Mouse (Mus musculus) kidney, adult 18-20 months (tissue): Measurements from ENCODE around the gene Atl1.

Experiments
- DNase-seq: peaks from one replicate; pipeline ENCODE4 v3.0.0; 2021

The Atl1 gene

GRCm38 (mm10) chr12:69892371-69893251, at the start of gene Atl1, which contains the start of gene Map4k5:
Gene Atl1, plus strand, starts transcription at chr12:69892614.
Gene Map4k5, minus strand, starts transcription at chr12:69893200.
- DNase-seq, result peak; percentile 90

DNA sequence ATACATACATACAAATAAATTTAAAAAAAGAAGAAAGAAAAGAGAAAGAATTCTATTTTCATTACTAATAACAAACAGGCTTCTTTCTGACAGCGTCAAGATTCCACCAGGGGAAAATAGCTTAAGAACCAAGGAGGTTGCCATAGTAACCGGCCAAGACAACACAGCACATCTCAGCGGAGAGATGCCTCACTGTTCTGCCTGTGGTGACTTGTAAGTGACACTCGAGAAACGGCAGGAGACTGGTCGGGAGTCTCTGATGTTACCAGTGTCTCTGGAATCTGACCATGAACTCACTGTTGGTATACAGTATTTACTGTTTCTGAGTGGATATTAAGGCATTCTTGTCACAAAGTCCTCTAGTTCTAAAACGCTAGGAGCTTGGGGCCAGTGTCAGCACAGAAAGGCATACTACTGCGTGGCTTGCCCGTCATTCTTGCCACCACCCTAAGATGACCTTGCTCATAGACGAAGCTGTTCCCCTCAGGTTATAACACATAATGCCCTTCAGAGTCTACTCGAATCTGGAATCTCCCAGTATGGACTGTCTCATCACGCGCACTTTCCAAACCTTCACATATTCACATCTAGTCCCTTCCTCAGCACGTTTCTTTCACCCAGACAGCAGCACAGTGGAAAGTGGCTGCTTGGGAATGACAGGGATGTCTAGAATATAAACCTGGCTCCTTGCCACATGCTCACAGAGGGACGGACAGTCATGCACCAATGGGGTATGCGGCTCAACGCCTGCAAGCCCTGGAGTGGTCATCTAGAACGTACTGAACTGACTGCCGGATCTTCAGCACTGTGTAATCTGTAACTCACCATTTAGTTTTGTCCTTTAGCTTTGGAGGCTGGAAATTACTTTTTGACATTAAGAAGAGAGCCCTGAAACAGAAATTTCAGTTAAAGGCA, 48.6 kb upstream of the Atl1 start:
- no peak for DNase-seq

DNA sequence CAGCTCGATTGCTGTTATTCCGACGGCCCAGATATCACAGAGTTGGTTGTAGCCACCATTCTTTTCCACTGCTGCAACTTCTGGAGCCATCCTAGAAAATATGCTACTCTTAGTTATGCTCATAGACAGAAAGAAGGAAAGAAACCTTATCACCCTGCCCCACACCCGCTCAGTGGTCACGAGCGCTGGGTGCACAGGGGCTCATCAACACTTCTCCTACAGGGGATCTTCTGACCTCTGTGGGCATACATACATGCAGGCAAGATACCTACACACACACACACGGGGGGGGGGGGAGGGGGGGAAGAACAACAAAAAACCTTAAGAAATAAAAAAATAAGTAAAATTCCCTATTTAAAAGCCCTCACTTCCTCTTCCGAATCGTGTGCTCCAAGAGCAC, 46.7 kb upstream of the Atl1 start:
- no peak for DNase-seq

DNA sequence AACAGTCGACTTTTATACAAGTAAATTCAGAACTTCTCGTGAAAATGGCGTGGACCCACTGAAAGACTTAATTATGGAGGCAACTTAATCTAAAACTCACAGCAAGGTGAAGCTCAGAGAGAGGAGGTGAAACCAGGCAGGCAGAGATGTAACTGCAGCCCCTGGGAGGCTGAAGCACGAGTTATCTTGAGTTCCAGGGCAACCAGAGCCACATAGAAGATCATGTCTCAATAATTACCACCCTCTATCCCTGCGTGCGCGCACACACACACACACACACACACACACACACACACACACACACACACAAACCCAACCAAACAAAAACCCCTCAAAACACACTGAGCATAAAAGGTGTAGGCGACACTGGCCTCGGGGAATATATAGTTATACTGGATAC, 45.9 kb upstream of the Atl1 start:
- no peak for DNase-seq

DNA sequence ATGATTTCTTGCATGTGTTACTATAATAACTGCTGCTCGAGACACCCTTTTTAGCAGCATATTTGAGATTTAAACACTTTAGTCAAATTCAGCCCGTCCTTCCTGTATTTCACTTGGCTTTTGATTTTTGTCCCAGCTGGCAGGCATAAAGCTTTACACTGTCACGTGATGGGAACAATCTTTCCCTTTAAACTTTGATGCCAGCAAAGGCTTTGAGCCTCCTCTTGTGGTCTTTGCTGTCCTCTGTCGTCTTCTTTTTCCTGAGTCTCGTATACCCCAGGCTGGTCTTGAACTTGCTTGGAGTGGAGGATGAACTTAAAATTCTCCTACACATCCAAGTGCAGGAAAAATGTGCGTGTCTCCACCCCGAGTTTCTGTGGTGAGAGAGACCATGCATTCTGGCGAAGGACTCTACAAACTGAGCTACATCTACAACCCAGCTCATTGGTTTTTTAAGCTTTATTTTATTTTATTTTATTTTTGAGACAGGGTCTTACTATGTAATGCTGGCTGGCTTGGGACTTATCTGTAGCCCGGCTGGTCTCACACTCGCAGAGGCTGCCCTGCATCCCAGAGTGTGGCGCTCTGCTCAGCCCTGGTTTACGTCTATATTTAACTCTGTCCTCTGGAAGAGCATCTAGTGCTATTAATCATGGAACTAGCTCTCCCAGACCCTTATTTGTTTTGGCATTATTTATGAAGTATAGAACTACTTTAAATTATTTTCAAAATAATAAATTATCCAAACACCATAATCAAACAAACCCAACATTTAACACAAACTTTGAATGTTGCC, 44.1 kb upstream of the Atl1 start:
- DNase-seq, result no peak

DNA sequence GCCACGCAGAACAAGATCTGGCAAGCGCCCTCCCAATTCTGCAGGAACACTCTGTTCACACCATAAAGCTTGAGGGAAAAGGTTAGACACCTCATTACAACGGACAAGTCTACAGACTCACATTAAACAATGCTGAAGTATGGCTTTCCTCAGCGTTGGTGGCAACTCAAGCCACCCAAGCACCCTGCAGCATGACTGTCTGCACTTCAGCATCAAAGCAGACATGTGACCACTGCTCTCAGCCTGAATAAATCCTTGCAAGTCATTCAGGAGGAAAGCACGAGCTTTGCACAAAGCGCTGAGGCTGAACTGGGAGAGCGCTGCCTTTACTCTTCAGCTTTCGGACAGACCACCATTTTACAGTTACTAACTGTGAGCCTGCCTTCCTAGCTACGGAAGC, 40.1 kb upstream of the Atl1 start:
- DNase-seq, result no peak

DNA sequence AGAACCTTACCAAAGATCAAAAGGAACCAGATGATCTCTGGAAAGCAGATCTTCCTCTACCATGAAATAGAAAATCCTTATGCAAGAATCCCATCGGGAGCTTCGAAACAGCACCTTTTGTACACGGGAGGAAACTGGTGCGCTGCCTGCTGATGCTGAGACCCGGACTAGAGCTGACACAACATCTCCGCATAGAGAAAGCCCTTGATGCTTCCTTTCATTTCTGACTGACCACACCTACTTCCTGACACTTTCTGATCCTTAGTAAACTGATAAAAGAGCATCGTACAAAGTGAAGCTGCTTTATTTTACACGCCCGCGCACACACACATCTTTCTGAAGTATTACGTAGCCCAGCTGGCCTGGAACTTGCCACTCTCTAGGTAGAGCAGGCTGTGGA, 39.0 kb upstream of the Atl1 start:
- no peak for DNase-seq

GRCm38 (mm10) chr12:69853942-69854341, 38.5 kb upstream of the Atl1 start:
- no peak for DNase-seq

- no peak for DNase-seq
These were observed 36.6 kb upstream of the Atl1 start for GRCm38 (mm10) chr12:69855641-69856300.

- DNase-seq, result no peak
These were observed 36.0 kb upstream of the Atl1 start for GRCm38 (mm10) chr12:69856398-69856797.

GRCm38 (mm10) chr12:69857597-69857996, 34.8 kb upstream of the Atl1 start:
- DNase-seq, result no peak

DNA sequence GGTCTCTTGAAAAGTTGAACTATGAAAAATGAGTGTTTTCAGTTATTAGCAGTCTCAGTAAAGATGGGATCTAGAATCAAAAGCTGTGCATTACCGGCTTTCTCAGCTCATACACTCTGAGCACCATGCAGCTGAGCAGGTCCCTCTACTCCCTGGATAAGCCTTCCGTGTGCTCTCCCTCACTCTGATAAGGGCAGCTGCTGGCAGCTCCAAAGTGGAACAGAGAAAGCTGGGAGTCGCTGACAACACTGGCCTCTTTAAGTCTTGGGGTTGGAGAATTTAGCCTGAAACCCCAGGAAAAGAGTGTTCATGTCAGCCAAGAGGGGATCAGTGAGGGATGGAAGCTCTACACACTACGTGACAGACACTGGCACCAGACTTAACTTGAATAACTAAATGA, 33.6 kb upstream of the Atl1 start:
- no peak for DNase-seq

DNA sequence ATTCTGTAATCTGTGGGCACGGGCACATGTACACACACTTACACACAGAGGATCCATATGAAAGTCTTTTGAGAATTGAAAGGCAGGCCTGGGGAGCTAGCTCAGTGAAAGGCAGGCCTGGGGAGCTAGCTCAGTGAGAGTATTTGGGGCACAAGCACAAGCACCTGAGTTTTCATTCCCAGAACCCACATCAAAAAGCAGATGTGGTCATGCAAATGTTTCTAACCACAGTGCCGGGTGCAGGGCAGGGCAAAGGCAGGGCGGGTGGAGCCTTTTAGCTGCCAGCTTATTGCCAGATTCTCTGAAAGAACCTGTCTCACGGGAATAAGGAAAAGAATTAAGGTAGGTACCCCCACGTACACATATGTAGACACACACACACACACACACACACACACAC, 28.9 kb upstream of the Atl1 start:
- no peak for DNase-seq

GRCm38 (mm10) chr12:69864164-69864692, 28.2 kb upstream of the Atl1 start:
- DNase-seq, result no peak

DNA sequence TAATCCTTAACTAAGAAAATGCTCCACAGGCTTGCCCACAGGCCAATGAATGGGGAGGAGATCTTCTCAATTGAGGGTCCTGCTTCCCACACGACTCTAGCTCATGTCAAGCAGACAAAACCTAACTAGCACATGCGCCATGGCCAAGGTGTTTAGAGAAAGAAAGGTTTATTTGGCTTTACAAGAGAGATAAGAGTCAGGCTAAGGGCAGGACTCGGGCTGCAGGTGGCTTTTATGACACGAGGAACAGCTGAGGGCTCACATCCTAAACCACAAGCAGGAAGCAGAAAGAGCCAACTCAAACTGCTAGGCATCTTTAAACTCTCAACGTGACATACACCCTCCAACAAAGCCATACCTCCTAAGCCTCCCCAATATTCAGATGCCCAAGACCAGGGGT, 25.1 kb upstream of the Atl1 start:
- no peak for DNase-seq

GRCm38 (mm10) chr12:69871632-69872031, 20.8 kb upstream of the Atl1 start:
- DNase-seq, result no peak

GRCm38 (mm10) chr12:69877842-69878363, 14.5 kb upstream of the Atl1 start:
- DNase-seq, result no peak

GRCm38 (mm10) chr12:69879172-69879665, 13.2 kb upstream of the Atl1 start:
- peak; percentile 48 for DNase-seq

GRCm38 (mm10) chr12:69879739-69880138, 12.7 kb upstream of the Atl1 start:
- DNase-seq, result no peak

DNA sequence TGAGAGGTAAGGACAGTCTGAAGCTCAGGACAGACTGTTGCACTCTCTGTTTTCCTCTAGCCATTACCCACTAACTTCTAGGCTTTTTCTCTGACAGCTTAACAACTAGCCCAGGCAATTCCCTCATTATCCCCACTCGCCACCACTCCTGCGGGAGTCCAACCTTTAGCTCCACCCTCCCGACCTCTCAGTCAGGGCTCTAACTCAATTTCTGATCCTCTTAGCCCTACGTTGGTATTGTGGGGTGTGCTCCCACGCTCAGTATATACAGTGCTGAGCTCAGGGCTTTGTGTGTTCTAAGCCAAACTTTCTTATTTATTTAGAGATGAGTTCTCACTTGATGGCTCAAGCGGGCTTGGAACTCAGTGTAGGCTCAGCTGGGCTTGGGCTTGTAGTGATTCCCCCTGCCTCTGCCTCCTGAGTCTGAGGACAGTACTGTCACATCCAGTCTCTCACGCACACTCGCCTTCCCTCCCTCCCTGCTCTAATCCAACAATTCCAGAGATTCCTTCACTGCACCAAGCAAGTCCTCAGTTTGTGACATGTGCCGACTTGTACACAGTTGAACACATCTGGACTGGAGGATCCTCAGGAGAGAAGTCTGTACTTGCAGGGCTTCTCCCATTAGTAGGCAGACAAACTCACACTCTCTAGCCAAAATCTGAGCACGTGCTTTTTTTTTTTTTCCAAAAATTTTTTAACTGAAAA, 11.1 kb upstream of the Atl1 start:
- no peak for DNase-seq

GRCm38 (mm10) chr12:69884053-69884452, 8.4 kb upstream of the Atl1 start:
- no peak for DNase-seq
